Mouse (Mus musculus) fibroblast of lung, adult 2 months (primary cell): ENCODE results near the gene Slc35e2.
"Not testable (repeated sequence)": the region's sequence is repeated elsewhere in the genome, so short reads cannot be mapped to it uniquely, and the experiment has no call there.

Source experiments
- DNase-seq: peaks from one replicate; pipeline ENCODE4 v3.0.0-alpha.2; 2011; ENCODE audit warnings: low read depth

Slc35e2 gene

DNA sequence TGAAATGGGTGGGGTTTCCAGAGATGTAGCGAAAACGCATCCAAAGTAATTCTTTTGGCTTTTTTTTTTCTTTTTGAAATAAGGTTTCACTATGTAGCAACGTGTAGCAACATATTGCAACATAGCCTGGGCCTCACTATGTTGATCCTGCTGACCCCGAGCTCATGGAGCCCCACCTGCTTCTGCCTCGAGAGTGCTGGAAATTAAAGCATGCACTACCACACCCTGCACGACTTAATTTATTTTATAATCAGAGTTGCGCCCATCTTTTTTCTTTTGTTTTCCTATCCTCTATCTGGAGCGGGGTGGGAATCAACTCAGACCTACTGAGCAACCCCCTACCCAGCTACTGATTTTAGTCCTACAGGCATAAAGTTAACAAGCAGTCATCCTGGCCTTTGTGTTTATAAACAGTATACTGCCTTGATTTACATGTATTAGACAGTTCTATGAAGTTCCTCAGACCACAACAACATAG lies 68.4 kb downstream of the Slc35e2 start:
- no peak for DNase-seq

DNA sequence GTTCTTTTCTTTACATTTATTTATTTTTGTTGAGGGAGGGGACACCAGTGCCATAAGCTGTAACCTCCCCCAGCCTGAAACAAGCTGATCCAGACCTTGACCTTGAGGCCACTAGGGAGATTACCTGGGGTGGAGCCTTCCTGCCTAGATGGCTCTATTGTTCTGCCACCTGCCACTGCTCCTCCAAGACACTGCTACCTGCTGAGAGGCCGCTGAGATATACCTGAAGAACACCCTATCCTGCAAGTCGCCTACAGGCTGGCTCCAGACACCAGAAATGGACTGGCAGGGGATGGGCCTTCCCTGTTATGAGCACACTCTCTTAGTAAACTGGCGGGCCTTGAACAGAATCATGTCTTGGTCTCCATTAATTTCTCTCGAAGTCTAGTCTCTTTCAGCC lies 69.0 kb downstream of the Slc35e2 start:
- DNase-seq = not testable (repeated sequence)

DNA sequence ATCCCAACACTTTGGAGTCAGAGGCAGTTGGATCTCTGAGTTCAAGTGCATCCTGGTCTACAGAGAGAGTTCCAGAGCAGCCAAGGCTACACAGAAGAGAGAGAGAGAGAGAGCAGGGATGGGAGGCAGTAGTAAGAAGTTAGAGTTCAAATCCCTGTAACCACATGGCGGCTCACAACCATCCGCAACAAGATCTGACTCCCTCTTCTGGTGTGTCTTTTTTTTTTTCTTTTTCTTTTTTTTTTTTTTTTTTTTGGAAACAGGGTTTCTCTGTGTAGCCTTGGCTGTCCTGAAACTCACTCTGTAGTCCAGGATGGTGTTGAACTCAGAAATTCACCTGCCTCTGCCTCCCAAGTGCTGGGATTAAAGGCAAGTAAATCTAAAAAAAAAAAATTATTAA lies 70.9 kb downstream of the Slc35e2 start:
- DNase-seq = no peak
